Mouse (Mus musculus): ENCODE data around the gene D17H6S53E.

D17H6S53E gene

DNA sequence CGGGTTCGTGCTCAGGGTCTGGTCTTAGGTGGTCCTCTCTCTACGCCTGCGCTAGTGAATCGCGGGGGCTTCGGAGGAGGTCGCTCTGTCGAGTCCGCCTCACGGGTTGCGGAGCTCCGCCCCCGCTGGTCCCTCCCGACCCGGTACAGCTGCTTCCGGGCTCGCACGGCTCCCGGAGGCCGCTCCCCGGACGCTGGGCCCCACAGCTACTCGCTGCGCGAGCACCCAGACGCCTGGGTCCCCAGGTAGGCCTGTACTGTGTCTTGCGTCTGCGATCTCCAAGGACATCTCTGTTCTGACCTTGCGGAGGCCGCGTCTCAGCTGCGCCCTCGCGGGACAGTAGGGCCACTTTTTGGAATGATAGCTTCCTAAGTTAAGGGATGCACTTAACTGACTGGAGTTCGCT is at the start of gene D17H6S53E:
Gene D17H6S53E (plus strand): TSS at position 168 of the 406 bp plus-strand sequence.
- DNase-seq (ENCODE audit: low read depth) = no peak

DNA sequence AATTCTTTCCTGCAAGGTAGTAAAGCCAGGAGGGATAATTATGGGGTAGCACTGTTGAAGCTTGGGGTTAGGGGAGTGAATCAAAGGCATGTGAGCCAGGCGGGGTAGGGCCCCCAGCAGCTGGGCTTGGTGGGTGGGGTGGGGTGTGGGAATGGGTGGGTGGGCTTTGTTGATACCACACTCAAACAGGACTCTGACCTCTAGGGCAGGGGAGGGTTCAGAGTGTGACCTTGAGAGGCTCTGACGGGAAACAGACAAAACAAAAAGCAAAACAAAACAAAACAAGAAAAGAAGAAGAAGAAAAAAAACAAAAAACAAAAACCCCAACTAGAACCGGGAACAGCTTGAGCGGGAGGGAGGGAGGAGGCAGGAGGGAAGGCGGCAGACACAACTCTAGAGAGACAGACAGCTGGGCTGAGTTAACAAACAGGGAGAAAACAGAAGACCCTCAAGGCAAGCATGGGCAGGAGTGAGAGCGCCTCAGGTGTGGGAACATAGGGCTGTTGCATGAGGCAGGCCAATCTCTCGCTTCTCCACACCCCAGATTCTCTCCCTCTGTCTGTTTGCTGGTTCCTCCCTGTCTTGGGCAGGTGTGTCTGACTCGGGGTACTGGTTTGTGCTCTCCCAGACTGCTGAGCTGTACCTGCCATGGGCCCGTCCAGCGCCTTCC is 49.5 kb upstream of the D17H6S53E start, which contains the start of gene Ly6g6e:
Gene Ly6g6e (plus strand): TSS at position 396 of the 670 bp plus-strand sequence.
- DNase-seq (ENCODE audit: low read depth) = no peak

DNA sequence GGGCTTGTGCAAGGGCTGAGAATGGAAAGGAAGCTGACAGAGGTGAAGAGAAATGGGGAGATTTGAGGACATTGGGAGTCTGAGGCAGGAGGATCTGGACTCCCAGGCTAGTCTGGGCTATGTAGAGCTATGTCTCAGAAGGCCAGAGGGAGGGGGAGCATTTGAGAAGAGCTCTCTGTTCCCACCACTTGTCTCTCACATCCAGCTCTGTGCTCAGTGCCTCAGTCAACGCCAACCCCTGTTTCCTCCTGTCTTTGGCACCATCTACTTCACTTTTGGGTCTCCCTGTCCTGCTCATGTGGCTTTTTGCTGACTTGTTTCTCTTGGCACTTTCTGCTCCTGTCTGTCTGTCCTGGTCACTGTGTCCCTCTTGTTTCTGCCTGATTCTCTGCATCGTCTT is 48.9 kb upstream of the D17H6S53E start:
- no peak for DNase-seq (ENCODE audit: low read depth)

DNA sequence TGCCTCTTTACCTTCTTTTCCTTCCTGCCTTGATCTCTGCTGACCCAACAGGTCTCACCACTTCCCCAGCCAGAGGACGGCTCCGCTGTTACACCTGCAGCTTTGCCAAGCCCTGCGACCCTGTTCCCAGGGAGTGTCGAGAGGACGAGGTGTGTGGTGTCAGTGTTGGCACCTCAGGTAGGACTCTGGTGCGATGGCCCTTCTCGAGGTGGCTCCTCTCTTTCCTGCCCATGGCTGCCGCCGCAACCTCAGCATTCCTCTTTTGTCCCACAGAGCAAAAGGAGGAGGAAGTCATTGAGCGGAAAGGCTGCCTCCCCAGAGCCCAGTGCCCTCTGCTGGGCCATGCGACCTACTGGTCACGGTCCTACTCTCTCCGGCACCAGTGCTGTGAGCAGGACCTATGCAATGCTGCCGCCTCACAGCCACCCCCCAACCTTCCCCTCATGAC is 48.4 kb upstream of the D17H6S53E start, which contains the start of gene Ly6g6d:
Gene Ly6g6d (minus strand): TSS at position 280 of the 448 bp plus-strand sequence.
- DNase-seq (ENCODE audit: low read depth) = no peak

DNA sequence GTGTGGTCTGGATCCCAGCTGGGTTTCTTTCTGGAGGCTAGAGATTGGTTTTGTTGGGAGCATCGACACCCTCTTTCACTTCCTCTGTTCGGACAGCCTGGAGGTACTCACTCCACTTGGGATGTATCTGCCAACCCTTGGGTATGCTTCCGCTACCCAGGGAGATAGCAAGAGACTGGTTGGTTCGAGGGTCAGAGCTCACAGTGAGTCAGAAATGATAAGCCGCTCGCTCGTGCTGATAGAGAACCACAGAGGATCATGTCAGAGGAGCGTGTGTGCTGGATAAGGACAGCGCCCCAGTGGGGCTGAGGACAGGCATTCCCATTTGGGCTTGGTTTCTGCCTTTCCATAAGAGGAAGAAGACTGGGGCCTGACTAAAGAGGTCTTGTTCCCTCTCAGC is 46.4 kb upstream of the D17H6S53E start:
- peak; percentile 70 for DNase-seq (ENCODE audit: low read depth)

DNA sequence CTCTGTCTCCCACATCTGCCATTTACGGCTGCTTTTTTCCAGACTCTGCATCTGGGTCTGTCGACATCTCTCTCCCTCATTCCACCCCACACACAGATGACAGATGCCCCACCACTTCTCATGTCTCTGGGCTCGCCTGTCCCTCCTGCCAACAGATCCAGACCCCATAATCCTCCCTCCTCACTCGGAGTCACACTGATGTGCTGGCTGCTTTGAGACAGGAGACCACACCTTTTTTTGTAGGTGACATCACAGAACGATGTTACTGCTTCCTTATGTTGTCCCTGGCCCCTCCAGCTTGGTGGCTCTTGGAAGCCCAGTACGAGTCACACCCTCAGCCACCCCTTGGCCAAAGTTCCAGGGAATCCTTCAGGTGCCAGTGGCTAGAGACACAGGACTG is 45.9 kb upstream of the D17H6S53E start:
- DNase-seq (ENCODE audit: low read depth) = no peak

DNA sequence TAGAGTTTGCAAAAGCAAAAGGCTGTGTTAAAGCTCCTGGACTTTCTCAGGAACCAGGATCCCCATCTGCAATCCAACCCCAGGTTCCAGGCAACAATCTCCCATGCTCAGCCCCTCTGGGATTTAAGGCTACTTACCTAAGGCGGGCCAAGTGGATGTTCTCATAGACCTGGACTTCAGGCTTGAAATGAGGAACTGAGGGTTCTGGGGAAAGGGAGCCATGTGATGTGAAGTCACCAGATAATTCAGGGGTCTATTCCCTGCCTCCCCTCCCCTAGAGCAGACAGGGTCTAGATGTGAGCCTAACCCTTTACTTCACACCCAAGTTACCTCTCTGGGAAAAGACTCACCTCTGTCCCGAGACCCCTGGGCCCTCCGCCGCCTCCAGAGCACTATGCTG is 45.5 kb upstream of the D17H6S53E start:
- DNase-seq (ENCODE audit: low read depth) = no peak

DNA sequence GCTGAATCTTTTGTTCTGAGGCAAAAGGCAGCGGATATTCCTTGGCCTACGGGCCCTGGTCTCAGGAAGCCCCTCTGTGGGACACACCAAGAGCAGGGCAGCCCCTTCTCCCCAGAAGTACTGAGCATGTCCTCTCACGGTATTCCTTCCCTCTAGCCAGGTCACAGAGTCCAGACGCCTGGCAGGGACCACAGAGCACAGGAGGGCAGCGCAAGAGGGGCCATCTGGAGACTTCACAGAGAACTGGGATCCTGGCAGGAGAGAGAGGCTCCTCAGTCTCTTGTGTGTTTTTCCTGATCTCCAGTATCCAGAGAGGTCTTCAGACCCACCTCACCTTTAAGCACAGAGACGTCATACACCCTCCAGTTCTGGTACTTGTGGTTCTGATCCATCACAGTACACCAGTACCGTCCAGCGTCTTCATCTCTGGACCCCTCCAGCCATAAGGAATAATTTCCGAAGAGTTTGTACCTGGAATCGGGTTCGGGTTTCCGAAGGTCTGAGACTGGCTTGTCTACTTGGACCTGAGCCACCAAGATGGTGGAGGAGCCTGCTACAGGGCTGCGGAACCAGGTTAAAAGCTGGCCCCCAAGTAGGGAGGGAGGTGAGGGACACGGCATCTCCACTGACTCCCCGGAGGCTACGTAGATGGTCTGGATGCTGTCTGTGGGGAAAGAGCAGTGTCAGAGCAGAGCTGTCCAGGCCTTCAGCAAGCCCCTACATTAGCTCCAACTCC is 43.2 kb upstream of the D17H6S53E start:
- DNase-seq (ENCODE audit: low read depth) = no peak

DNA sequence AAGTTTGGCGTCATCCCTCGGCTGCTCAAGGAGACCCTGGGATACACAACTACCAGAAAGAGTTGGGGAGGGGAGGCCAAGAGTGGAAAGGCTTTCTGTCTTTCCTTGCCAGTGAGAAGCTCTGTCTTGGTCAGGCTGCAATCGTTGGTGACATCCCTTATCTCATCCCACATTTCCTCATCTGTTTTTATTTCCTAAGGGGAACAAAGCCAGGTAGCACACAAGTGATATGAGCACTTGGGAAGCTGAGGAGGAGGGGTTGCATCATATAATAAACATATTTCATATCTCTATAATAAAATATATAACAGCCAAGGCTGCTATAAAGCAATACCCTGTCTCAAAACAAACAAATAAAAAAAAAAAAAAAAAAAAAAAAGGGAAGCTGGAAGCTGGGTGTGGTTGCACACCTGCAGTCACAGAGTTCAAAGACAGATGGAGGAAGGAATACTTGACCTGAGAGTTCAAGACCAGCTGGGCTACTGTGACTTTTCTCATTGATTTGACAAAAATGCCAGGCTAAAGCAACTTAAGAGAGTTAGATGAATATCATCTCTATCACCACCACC is 42.2 kb upstream of the D17H6S53E start:
- DNase-seq (ENCODE audit: low read depth) = no peak

DNA sequence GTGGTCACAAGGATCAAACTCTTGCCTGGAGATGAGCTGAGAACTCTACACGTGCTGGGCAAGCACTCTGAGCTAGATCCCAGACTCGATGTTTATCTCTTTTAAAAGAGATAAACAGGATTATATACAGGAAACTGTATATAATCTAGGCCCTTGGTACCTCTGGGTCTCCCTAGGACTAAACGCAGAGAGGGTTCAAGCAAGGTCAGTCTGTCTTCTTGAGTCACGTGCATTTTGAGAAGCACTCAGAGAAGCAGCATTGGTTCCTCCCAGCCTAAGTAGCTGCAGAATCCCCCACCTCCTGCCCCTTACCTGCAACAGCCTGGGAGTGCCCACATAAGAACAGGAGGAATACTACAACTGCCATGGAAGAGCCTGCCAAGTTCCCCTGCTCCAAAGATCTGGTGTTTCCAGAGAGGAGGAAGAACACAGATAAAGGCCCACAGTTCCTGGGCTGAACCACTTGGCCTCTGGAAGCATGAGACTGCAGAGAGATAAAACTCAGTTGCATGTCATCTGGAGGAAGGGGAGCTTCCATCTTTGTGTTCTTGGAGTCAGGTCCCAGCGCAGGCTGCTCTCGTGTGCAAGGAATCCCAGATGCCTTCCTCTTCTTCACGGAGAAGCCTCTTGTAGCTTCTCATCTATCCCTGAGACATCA is 40.8 kb upstream of the D17H6S53E start, which contains the start of gene Ly6g6f:
Gene Ly6g6f (minus strand): TSS at position 403 of the 658 bp plus-strand sequence.
- no peak for DNase-seq (ENCODE audit: low read depth)

DNA sequence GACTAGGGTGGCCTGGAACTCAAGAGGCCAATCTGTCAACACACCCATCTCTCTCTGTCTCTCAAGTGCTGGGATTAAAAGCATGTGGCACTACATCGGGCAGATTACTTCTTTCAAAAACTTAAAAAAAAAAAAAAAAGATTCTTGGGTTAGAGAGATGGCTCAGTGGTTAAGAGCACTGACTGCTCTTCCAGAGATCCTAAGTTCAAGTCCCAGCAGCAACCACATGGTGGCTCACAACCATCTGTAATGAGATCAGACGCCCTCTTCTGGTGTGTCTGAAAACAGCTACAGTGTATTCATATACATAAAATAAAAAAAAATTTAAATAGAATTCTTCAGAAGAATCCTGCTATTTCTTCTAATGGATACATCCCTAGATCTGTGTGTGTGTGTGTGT is 38.0 kb upstream of the D17H6S53E start:
- DNase-seq (ENCODE audit: low read depth) = no peak

DNA sequence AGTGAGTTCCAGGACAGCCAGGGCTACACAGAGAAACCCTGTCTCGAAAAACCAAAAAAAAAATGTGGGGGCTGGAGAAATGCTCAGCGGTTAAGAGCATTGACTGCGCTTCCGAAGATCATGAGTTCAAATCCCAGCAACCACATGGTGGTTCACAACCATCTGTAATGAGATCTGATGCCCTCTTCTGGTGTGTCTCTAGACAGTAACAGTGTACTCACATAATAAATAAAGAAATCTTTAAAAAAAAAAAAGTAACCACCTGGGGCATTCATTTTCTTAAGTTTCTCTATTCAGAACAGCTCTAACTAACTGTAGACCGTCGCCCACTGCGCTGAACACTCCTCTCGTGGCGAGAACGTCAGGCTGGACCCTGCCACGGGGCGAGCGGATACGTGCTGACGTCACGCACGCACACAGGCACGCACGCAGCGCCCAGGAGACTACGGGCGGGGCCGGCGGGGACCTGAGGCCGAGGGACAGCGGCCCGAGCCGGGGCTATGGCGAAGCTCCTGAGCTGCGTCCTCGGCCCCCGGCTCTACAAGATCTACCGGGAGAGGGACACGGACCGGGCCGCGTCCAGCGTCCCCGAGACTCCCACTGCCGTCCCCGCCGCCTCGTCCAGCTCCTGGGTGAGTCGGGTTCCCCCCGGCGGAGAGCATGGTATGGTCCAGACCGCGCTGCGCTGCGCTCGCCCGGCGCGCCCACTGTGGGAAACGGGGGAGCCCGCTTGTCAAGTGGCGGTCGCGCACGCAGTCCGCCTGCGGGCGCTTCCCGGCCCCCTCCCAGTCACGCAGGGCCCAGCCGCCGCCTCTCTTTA is 37.1 kb upstream of the D17H6S53E start, which contains the start of gene Abhd16a:
Gene Abhd16a (plus strand): TSS at position 439 of the 820 bp plus-strand sequence.
- peak; percentile 84 for DNase-seq (ENCODE audit: low read depth)

DNA sequence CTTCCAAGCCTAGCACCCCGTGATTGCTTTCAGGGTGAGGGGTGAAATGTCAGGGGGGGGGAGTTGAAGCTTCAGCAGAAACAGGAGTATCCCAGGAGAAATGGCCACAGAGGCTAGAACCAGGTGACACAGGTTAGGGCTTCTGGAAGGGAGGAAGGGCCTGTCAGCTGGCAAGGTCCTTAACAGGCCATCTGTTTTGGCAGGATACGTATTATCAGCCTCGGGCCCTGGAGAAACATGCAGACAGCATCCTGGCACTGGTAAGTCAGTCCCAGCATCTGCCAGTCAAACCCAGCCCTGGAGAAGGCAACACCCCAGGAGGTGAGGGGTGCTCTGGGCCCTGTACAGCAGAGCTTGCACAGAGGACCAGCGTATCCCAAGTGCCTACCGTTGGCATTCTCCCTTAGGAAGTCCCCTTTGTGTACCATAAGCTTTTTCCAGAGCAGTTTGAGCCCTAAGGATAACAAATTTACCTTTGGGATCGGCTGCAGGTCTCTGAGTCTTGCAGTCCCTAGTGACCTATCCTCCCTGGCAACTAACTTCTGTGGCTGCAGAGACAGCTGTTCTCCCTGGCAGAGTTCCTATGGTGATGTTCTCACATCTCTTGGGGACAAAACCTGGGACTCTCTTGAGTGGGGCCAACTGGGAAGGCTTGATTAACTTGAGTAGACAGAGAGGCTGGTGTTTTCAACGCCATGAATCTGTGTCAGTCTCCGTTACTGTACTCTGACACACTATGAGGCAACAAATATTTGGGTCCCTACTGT is 35.8 kb upstream of the D17H6S53E start:
- DNase-seq (ENCODE audit: low read depth) = no peak

DNA sequence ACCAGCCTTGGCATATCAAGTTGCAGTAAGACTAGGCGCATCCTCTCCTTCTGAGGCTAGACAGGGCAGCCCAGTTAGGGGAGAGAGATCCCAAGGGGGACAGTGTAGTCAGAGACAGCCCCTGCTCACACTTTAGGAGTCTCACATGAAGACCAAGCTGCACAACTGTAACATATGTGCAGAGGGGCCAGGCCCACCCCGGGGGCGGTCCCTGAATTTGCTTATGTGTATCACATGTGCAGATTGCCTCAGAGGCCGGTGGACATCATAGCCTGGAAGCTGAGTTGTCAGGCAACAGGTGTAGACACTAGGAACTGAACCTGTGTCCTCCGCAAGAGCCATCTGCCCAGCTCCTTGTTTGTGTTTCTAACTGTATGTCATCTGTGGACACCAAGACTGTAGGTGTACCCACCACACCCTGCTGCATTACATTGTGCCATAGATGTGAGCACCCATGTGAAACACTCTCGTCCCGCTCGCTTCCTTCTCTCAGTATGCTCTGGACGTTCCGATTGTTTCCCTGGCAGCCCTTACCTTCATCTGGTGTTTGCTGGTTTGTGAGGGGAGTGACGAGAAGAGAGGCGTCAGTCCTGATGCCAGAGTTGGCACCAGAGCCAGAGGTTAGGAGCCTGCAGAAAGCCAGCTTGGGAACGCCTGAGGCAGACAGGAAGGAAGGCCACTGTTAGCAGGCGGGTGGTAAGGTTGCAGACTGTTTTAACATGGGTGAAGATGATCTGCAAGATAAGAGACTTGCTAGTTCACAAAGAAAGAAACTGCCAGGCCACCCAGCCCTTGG is 33.6 kb upstream of the D17H6S53E start:
- DNase-seq (ENCODE audit: low read depth) = no peak

DNA sequence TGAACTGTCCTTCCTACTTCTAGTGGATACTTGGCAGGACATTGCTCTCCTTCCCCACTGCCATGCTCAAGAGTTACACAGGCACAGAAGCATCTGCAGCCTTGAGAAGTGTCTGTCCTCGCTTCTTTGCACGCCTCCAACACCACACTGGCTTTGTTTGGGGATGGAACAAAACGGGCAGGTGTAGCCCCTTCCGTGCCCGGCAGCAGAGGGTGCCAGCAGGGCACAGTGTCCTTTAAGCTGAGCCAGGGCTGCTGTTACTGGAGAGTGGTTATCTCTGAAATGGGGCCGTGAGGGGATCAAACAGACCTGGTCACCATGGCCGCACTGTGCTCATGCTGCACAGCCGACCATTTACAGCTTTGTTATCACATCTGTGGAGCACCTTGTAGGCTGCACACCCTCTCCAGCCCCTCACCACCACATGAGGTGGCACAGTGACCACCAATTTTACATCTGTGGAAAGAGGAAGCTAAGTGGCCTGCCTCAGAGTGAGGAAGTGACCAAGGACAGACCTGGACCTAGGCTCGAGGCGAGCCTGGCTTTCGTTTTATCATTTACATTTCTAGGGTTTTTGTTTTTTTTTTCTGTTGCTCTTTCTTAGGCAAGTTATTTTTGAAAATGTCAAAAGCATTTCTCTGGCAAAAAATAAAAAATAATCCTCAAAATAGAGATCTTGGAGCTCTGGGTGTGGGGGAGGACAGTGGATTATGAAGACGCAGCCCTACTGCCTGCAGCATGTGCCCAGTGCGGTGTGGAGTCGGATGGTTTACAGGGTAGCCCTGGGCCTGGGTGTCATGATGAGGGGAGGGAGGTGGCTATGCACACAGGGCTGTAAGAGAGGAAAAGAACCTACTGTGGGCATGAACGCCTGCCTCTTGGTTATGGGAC is 31.5 kb upstream of the D17H6S53E start:
- DNase-seq (ENCODE audit: low read depth) = no peak

DNA sequence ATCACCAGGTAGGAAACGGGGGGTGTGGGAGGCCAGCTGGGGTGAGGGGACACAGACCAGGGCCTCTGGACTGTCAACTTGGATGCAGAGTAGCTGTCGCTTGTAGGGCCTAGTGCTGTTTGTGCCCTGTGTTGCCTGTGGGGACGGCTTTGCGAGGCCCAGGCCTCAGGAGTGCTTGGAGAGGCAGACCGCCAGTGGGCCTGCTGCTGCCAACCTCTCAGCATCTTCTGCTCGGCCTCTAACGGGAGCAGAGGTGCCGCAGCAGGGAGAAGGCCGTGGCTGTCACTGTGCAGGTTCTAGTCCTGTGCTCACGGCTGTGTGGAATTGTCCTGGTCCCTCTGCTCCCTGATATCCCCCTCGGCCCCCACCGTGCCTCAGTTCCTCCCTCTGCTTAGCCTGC is 29.6 kb upstream of the D17H6S53E start:
- DNase-seq (ENCODE audit: low read depth) = no peak

DNA sequence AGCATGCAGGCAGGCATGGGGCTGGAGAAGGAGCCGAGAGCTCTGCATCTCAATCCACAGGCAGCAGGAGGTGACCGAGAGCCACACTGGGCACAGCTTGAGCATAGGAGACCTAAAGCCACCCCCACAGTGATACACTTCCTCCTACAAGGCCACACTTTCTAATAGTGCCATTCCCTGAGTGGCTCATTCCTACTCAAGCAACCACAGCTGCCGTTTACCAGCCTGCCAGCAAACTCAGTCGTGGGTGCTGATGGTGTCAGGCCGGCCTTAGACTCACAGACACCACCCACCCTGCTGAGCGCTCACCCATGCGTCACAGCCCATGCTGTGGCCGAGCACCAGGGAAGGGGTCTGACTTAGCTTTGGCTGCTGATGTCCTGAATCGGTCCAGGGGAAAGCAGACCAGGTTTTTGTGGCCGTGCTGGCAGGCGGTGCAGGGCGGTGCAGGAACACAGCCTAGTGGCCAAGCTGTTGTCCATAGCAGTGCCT is 29.0 kb upstream of the D17H6S53E start:
- no peak for DNase-seq (ENCODE audit: low read depth)

DNA sequence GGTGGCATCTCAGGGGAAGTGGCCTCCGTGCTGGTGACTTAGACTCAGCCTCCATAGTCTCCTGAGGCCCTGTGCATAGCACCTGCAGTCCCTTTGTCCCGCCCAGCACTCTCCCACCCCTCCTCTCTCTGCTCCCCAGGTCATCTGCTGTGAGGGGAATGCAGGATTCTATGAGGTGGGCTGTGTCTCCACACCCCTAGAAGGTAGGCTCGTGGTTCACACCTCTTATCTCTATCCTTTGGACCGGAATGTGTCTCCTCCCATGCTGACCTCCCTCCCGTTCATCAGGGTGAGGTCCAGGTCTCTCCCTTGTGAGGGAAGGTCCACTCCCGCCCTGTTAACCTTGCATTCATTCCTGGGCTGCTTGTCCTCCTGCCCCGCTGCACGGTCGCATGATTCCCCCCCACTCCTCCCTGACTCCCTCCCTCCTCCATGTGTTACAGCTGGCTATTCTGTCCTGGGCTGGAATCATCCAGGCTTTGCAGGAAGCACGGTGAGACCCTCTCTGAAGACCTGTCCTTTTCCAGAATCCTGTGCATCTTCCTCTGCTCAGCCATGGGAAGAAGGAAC is 25.9 kb upstream of the D17H6S53E start:
- no peak for DNase-seq (ENCODE audit: low read depth)

All from c-Kit-positive CD71-positive TER-119-negative erythroid progenitor cells, embryonic 14.5 days (primary cell).